Mouse (Mus musculus): ENCODE results near the gene Rbm10.

- TF ChIP-seq CTCF (IDR thresholded peaks at IDR 0.05; ENCODE audit: insufficient read depth, low read depth, low read length) (no peak), POLR2A (IDR thresholded peaks at IDR 0.05; ENCODE audit: insufficient read depth, low read depth, low read length) (no peak; the same call in 1 of the 2 replicates)
Measured at GRCm38 (mm10) chrX:20617176-20617902, at the start of gene Rbm10, which contains the start of gene Ndufb11.

Data from olfactory bulb, adult 2 months (tissue).